Mouse (Mus musculus) small intestine, adult 2 months (tissue): ENCODE results near the gene Uxs1.

Experiments
- CTCF ChIP-seq: fragments of 200-500 bp; IDR thresholded peaks from 2 replicates; pipeline ENCODE4 v1.5.1; 2012; ENCODE audit warnings: low read depth, mild to moderate bottlenecking, control low read depth, inconsistent platforms, low read length, moderate library complexity, mixed read lengths; ENCODE audit not compliant: insufficient replicate concordance, insufficient read length; ENCODE audit errors: extremely low read depth
- POLR2A ChIP-seq: fragments of 200-500 bp; IDR thresholded peaks from 2 replicates; pipeline ENCODE4 v1.6.1; 2012; ENCODE audit warnings: low read depth, mild to moderate bottlenecking, control low read depth, inconsistent platforms, low read length, moderate library complexity

DNA sequence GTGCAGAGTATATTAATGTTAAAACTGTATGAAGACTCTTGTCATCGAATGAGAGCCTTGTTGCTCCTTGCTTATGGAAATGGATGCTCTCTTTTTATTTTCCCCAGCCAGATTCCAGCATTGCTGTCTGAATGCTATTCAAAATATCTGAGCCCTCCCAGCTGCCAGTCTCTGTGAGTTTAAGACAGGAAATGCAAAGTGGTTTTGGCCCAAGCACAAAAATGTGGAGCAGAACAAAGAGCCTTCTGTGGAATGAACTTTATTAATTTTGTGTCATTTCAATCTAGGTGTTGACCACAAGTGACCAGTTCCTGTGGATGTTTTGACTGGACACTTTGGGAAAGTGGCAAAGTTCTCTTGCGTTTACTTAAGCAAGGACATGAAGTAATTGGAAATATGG is 112.8 kb downstream of the Uxs1 start:
- TF ChIP-seq CTCF, result no peak
- no peak for TF ChIP-seq POLR2A
